Mouse (Mus musculus) heart, embryonic 10.5 days (tissue): Measurements from ENCODE around the gene Scube3. TPM values are rescaled to one million over a fixed set of nuclear protein-coding genes. Genes with fewer than 3 reads are reported as not detected.
"Not testable (repeated sequence)": the region's sequence is repeated elsewhere in the genome, so short reads cannot be mapped to it uniquely, and the experiment has no call there.

Source experiments
- DNase-seq: peaks from one replicate; pipeline ENCODE4 v3.0.0-alpha.2; 2017; ENCODE audit warnings: low spot score
- H3K27ac ChIP-seq: fragments of 300-500 bp; sonication (generic); 2 replicates; pipeline ENCODE4 v1.5.1; 2016; ENCODE audit warnings: mild to moderate bottlenecking
- H3K27me3 ChIP-seq: fragments of 300-500 bp; sonication (generic); 2 replicates; pipeline ENCODE4 v1.6.1; 2016; ENCODE audit warnings: mild to moderate bottlenecking; ENCODE audit not compliant: poor library complexity, insufficient read depth, severe bottlenecking
- H3K36me3 ChIP-seq: fragments of 300-500 bp; sonication (generic); 2 replicates; pipeline ENCODE4 v1.6.1; 2016; ENCODE audit warnings: mild to moderate bottlenecking, moderate library complexity
- H3K4me1 ChIP-seq: fragments of 300-500 bp; sonication (generic); 2 replicates; pipeline ENCODE4 v1.6.1; 2016; ENCODE audit warnings: mild to moderate bottlenecking
- H3K4me3 ChIP-seq: fragments of 300-500 bp; sonication (generic); 2 replicates; pipeline ENCODE4 v1.5.1; 2016; ENCODE audit warnings: mild to moderate bottlenecking, moderate library complexity
- H3K9me3 ChIP-seq: fragments of 300-500 bp; sonication (generic); 2 replicates; pipeline ENCODE4 v1.6.1; 2016; ENCODE audit warnings: mild to moderate bottlenecking, moderate library complexity
- WGBS: fragments of 180-500 bp; shearing (Covaris S2); methylation state at CpG from one replicate; pipeline ENCODE4 v1.1.7; 2016; 5-methylcytosine and 5-hydroxymethylcytosine counted together
- polyA plus RNA-seq: library from polyadenylated mRNA; unstranded; fragments of >200 nt; fragmentation: Nextera tagmentation; extraction: Ambion mirVana; gene quantifications from 2 replicates; pipeline ENCODE4 v1.2.1, GENCODE M21; 2016

The Scube3 gene
- polyA plus RNA-seq, 1 experiment from 2014 or later, result 5.5 TPM

- no peaks in the 10 kb centered on the region for H3K9me3 ChIP-seq
- no peak overlapping the region for H3K4me3 ChIP-seq
- WGBS, result 23% methylated on average over 4 of the region's 4 CpGs
- no peak overlapping the region for H3K27ac ChIP-seq
- no peak for DNase-seq
- no peaks in the 10 kb centered on the region for H3K36me3 ChIP-seq
- H3K27me3 ChIP-seq, result peaks cover 26% of the 10 kb centered on the region
- peaks cover 21% of the 10 kb centered on the region for H3K4me1 ChIP-seq
These were observed 71.3 kb downstream of the Scube3 start for GRCm38 (mm10) chr17:28213236-28213635.

- no peak for DNase-seq
- 77% methylated on average over 9 of the region's 9 CpGs for WGBS
- peaks cover 18% of the 10 kb centered on the region for H3K4me1 ChIP-seq
These were observed 74.8 kb downstream of the Scube3 start for GRCm38 (mm10) chr17:28216791-28217190.

GRCm38 (mm10) chr17:28217721-28218649, 76.0 kb downstream of the Scube3 start:
- Histone ChIP-seq H3K27ac (peak overlapping the region; percentile 76), H3K9me3 (no peaks in the 10 kb centered on the region), H3K4me1 (peaks cover 17% of the 10 kb centered on the region), H3K27me3 (peaks cover 25% of the 10 kb centered on the region), H3K36me3 (no peaks in the 10 kb centered on the region), H3K4me3 (peak overlapping the region; percentile 28)
- 17% methylated on average over 23 of the region's 23 CpGs for WGBS
- DNase-seq, result no peak

More at GRCm38 (mm10) chr17:28216791-28217190, 74.8 kb downstream of the Scube3 start:
- H3K27me3 ChIP-seq, result peaks cover 25% of the 10 kb centered on the region
- no peak overlapping the region for H3K27ac ChIP-seq
- H3K4me3 ChIP-seq, result no peak overlapping the region
- no peaks in the 10 kb centered on the region for H3K9me3 ChIP-seq
- H3K36me3 ChIP-seq, result no peaks in the 10 kb centered on the region

GRCm38 (mm10) chr17:28222463-28222862, 80.5 kb downstream of the Scube3 start:
- H3K27ac ChIP-seq, H3K9me3 ChIP-seq, DNase-seq, H3K36me3 ChIP-seq, H3K4me3 ChIP-seq: not testable (repeated sequence)
- Histone ChIP-seq H3K27me3 (peaks cover 18% of the 10 kb centered on the region), H3K4me1 (peaks cover 40% of the 10 kb centered on the region)
- 83% methylated on average over 10 of the region's 10 CpGs for WGBS

GRCm38 (mm10) chr17:28223561-28224391, 81.8 kb downstream of the Scube3 start:
- H3K4me3 ChIP-seq, result peak overlapping the region; percentile 70
- H3K27ac ChIP-seq, result peak overlapping the region; percentile 86
- H3K4me1 ChIP-seq, result peaks cover 35% of the 10 kb centered on the region
- H3K27me3 ChIP-seq, result 0 out of 2 replicates have a peak, but pooled peaks cover 7% of the 10 kb centered on the region
- H3K9me3 ChIP-seq, result no peaks in the 10 kb centered on the region
- peak; percentile 98 for DNase-seq
- no peaks in the 10 kb centered on the region for H3K36me3 ChIP-seq
- WGBS, result 1% methylated on average over 46 of the region's 46 CpGs

Other genes starting within 250 kb of the Scube3 start
- 9.2 and 10.4 TPM in 2 replicates for gene Anks1, start 232.8 kb upstream of the Scube3 start, polyA plus RNA-seq
- 52.5 and 64.0 TPM in 2 replicates for gene Taf11, start 232.3 kb upstream of the Scube3 start, polyA plus RNA-seq
- gene Tcp11, start 61.5 kb upstream of the Scube3 start, polyA plus RNA-seq, result 0.59 and 0.67 TPM in 2 replicates
- gene Zfp523, start 35.0 kb downstream of the Scube3 start, polyA plus RNA-seq, result 28.1 and 34.2 TPM in 2 replicates
- 3.2 and 5.2 TPM in 2 replicates for gene Def6, start 65.6 kb downstream of the Scube3 start, polyA plus RNA-seq
- gene Ppard, start 90.6 kb downstream of the Scube3 start, polyA plus RNA-seq, result 0.87 and 1.2 TPM in 2 replicates
- 25.8 and 30.6 TPM in 2 replicates for gene Fance, start 171.4 kb downstream of the Scube3 start, polyA plus RNA-seq
- gene Rpl10a, start 186.3 kb downstream of the Scube3 start, polyA plus RNA-seq, result 345 and 365 TPM in 2 replicates
- 6.3 and 6.5 TPM in 2 replicates for gene Tead3, start 208.7 kb downstream of the Scube3 start, polyA plus RNA-seq
- 5.0 and 5.7 TPM in 2 replicates for gene Tulp1, start 223.1 kb downstream of the Scube3 start, polyA plus RNA-seq